Mouse (Mus musculus) lung, embryonic 16.5 days (tissue): ENCODE measurements around the gene Errfi1. TPM values are rescaled to one million over a fixed set of nuclear protein-coding genes. Genes with fewer than 3 reads are reported as not detected.

Experiments used
- ATAC-seq: fragments of 200-750 bp; cut with Nextera tagmentation; 2 replicates; pipeline ENCODE4 v1.8.0; 2017; ENCODE audit warnings: low read depth, mild to moderate bottlenecking, moderate library complexity
- H3K27ac ChIP-seq: fragments of 300-500 bp; sonication (generic); 2 replicates; pipeline ENCODE4 v1.5.1; 2014; ENCODE audit warnings: mild to moderate bottlenecking, control low read depth, low read length
- H3K27me3 ChIP-seq: fragments of 300-500 bp; sonication (generic); 2 replicates; pipeline ENCODE4 v1.6.1; 2014; ENCODE audit warnings: low read depth, low read length, mixed read lengths; ENCODE audit not compliant: control insufficient read depth, insufficient read depth
- H3K36me3 ChIP-seq: fragments of 300-500 bp; sonication (generic); 2 replicates; pipeline ENCODE4 v1.6.1; 2014; ENCODE audit warnings: low read length; ENCODE audit not compliant: control insufficient read depth, insufficient read depth
- H3K4me1 ChIP-seq: fragments of 300-500 bp; sonication (generic); replicated peaks from 2 replicates; pipeline ENCODE4 v1.6.1; 2014; ENCODE audit warnings: low read length, mixed read lengths; ENCODE audit not compliant: control insufficient read depth, insufficient read depth
- H3K4me2 ChIP-seq: fragments of 300-500 bp; sonication (generic); 2 replicates; pipeline ENCODE4 v1.6.1; 2014; ENCODE audit warnings: low read depth, low read length, control low read depth
- H3K4me3 ChIP-seq: fragments of 300-500 bp; sonication (generic); 2 replicates; pipeline ENCODE4 v1.5.1; 2014; ENCODE audit warnings: mild to moderate bottlenecking, low read length, control low read depth
- H3K9ac ChIP-seq: fragments of 300-500 bp; sonication (generic); 2 replicates; pipeline ENCODE4 v1.6.1; 2014; ENCODE audit warnings: low read length, control low read depth
- H3K9me3 ChIP-seq: fragments of 300-500 bp; sonication (generic); 2 replicates; pipeline ENCODE4 v1.6.1; 2016; ENCODE audit warnings: low read length; ENCODE audit not compliant: control insufficient read depth
- WGBS: fragments of 180-500 bp; shearing (Covaris S2); extraction: QIAGEN DNeasy Blood & Tissue Kit; methylation state at CpG from one replicate; pipeline ENCODE4 v1.1.7; 2014; 5-methylcytosine and 5-hydroxymethylcytosine counted together
- polyA plus RNA-seq: library from polyadenylated mRNA; unstranded; fragments of >200 nt; fragmentation: Nextera tagmentation; extraction: Ambion mirVana; gene quantifications from 2 replicates; pipeline ENCODE4 v1.2.1, GENCODE M21; 2015

Gene Errfi1
- 44.3 and 46.3 TPM in 2 replicates for polyA plus RNA-seq

DNA sequence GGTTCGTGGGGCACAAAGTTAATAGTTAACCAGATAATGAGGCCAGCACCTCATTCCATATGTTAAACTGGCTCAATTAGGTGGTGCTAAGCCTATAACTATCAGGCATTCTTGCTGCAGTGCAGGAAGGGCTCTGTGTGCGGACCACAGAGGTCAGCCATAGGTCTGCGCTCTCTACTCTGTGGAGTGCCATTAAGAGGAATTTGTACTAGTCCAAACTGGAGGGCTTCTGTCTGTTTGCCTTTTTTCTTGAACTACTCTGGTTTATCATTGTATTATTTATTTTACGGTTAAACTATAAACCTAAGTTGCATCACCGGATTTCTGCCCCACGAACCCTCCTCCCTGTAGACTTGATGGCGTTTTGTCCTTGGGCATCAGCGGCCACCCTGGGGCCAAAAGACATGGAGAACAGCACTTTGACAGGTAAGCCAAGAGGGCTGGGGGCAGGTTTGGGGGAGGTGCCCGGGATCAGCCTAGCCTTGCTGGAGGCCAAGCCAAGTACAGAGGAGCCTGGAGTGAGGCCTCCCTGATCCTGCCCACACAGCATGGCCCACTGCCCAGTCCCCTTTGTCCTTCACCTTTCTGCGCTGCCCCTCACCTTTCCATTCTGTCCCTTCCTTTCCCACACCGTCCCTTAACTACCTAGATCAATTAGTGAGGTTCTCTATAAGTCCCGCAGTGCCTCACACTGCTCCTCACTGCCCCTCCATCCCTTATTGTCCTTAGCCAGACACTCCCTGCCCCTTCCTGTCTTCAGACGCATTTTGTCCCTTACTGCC is at the start of gene Errfi1:
Gene Errfi1, plus strand, starts transcription at position 240 of the 782 bp plus-strand sequence.
- no peaks in the 10 kb centered on the region for H3K9me3 ChIP-seq
- H3K36me3 ChIP-seq = no peaks in the 10 kb centered on the region
- peaks cover 34% of the 10 kb centered on the region for H3K4me1 ChIP-seq
- H3K27ac ChIP-seq = peak within 1 kb of the TSS; percentile 91
- 38% methylated on average over 13 of the region's 13 CpGs for WGBS
- H3K27me3 ChIP-seq = no peaks in the 10 kb centered on the region
- peak; percentile 79 for ATAC-seq
- H3K9ac ChIP-seq = peak within 1 kb of the TSS; percentile 41
- H3K4me3 ChIP-seq = peak within 1 kb of the TSS; percentile 88
- H3K4me2 ChIP-seq = peak within 1 kb of the TSS; percentile 55

GRCm38 (mm10) chr4:150804204-150804603 is 49.5 kb upstream of the Errfi1 start:
- WGBS = 76% methylated on average over 6 of the region's 6 CpGs
- Histone ChIP-seq H3K4me2 (no peak overlapping the region), H3K27me3 (no peaks in the 10 kb centered on the region), H3K36me3 (no peaks in the 10 kb centered on the region), H3K9me3 (no peaks in the 10 kb centered on the region), H3K4me3 (no peak overlapping the region), H3K27ac (no peak overlapping the region), H3K4me1 (peaks cover 33% of the 10 kb centered on the region), H3K9ac (no peak overlapping the region)
- no peak for ATAC-seq

GRCm38 (mm10) chr4:150807727-150808470 is 45.8 kb upstream of the Errfi1 start:
- WGBS = 37% methylated on average over 20 of the region's 20 CpGs
- Histone ChIP-seq H3K4me1 (peaks cover 28% of the 10 kb centered on the region), H3K9ac (no peak overlapping the region), H3K4me3 (no peak overlapping the region), H3K4me2 (no peak overlapping the region), H3K36me3 (no peaks in the 10 kb centered on the region), H3K9me3 (0 out of 2 replicates have a peak, but pooled peaks cover 2% of the 10 kb centered on the region), H3K27me3 (no peaks in the 10 kb centered on the region), H3K27ac (no peak overlapping the region)
- peak; percentile 24 for ATAC-seq

DNA sequence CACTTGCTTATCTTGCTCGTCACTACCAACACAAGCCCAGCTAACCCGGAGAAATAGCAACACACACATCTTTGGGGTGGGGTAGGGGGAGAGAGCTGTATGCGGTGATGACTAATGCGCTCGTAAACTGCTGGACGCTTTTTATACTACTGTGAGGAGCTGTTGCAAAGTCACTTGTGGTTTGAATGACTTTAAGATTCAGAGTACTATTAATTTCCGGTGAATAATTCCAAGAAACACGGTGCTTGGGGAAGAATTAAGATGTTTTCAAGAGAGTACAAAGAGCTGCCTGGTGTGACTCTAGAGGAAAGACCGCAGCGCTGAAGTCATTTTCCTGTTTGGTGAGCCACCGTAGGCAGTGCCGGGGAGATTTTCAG is 45.3 kb upstream of the Errfi1 start:
- ATAC-seq = no peak
- H3K27ac ChIP-seq = no peak overlapping the region
- H3K4me1 ChIP-seq = peaks cover 28% of the 10 kb centered on the region
- 26% methylated on average over 12 of the region's 12 CpGs for WGBS
- H3K4me2 ChIP-seq = no peak overlapping the region
- 0 out of 2 replicates have a peak, but pooled peaks cover 2% of the 10 kb centered on the region for H3K9me3 ChIP-seq
- H3K9ac ChIP-seq = no peak overlapping the region
- H3K27me3 ChIP-seq = no peaks in the 10 kb centered on the region
- no peak overlapping the region for H3K4me3 ChIP-seq
- no peaks in the 10 kb centered on the region for H3K36me3 ChIP-seq

DNA sequence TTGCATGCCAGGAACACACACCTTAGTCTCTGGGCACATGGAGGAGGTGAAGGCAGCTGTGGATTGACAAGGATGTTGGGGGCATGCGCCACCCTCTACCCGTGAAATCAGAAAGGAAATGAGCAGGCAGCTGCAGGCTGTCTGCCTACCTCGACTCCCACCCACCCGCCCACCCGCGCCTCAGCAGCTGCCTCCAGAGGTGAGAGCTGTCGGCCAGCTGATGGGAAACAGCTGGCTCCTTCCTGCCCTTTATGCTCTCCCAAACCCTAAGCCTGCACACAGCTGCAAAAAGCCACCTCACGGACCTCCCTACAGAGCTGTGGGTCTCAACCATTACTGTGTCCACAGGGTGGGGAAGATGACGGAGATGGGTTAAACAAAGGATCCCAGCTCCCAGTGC is 44.4 kb upstream of the Errfi1 start:
- Histone ChIP-seq H3K36me3 (no peaks in the 10 kb centered on the region), H3K27ac (no peak overlapping the region), H3K4me2 (no peak overlapping the region)

GRCm38 (mm10) chr4:150815144-150815543 is 38.6 kb upstream of the Errfi1 start:
- Histone ChIP-seq H3K36me3 (no peaks in the 10 kb centered on the region), H3K4me1 (peaks cover 28% of the 10 kb centered on the region), H3K4me2 (no peak overlapping the region), H3K27me3 (no peaks in the 10 kb centered on the region), H3K9me3 (0 out of 2 replicates have a peak, but pooled peaks cover 2% of the 10 kb centered on the region), H3K9ac (no peak overlapping the region), H3K27ac (no peak overlapping the region), H3K4me3 (no peak overlapping the region)
- ATAC-seq = no peak
- 42% methylated on average over 4 of the region's 4 CpGs for WGBS

More for the DNA sequence above, 44.4 kb upstream of the Errfi1 start:
- WGBS = 30% methylated on average over 9 of the region's 9 CpGs
- no peak overlapping the region for H3K9ac ChIP-seq
- no peak overlapping the region for H3K4me3 ChIP-seq
- H3K27me3 ChIP-seq = no peaks in the 10 kb centered on the region
- ATAC-seq = peak; percentile 82
- peaks cover 28% of the 10 kb centered on the region for H3K4me1 ChIP-seq
- H3K9me3 ChIP-seq = 0 out of 2 replicates have a peak, but pooled peaks cover 2% of the 10 kb centered on the region

- H3K4me1 ChIP-seq = peaks cover 37% of the 10 kb centered on the region
- H3K4me3 ChIP-seq = no peak overlapping the region
- no peak overlapping the region for H3K9ac ChIP-seq
- H3K9me3 ChIP-seq = no peaks in the 10 kb centered on the region
- H3K27ac ChIP-seq = peak overlapping the region; percentile 34; the same call in 1 of the 2 replicates
- H3K36me3 ChIP-seq = no peaks in the 10 kb centered on the region
- no peaks in the 10 kb centered on the region for H3K27me3 ChIP-seq
- 28% methylated on average over 13 of the region's 13 CpGs for WGBS
- 0 out of 2 replicates have a peak overlapping the region, but pooled peaks have one; percentile 2 for H3K4me2 ChIP-seq
- ATAC-seq = peak; percentile 59
Measured at GRCm38 (mm10) chr4:150816414-150816951, 37.2 kb upstream of the Errfi1 start.

DNA sequence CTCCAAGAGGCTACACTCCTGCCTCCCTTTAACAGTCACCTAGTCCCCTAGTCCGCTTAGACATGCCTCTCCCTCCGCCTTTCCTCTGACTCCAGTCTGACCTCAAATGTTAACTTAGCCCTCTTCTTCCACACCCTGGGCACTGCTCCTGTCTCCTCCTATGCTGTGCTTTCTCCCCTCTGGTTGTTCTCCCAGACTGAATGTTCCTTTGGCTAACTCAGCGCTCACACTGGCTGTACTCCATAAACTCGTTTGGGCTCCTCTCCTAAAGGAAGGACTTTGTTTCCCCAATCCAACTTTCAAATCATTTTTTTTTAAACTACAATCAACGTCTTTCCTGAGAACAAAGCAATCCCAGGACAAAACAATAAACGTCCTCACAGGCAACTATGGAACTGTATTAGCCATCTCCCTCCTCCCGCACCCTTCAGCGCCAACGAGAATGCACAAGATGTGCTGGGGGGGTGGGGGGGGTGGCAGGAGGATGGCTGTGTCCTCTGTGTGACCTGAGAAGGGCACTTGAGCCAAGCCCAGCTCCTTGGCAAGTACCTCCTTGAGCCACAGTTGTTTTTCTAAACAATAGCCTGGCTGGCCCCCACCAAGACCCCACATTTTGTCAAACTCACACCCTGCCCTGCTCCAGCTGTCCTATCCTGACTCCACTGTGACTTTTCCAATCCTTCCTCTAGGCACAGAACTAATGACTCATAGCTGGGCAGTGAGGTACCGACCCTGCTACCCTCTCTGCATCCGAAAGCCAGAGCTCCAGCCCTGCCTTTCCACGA is 34.4 kb upstream of the Errfi1 start:
- H3K4me1 ChIP-seq = peaks cover 50% of the 10 kb centered on the region
- H3K4me2 ChIP-seq = no peak overlapping the region
- no peaks in the 10 kb centered on the region for H3K27me3 ChIP-seq
- 35% methylated on average over 12 of the region's 12 CpGs for WGBS
- H3K27ac ChIP-seq = no peak overlapping the region
- no peak overlapping the region for H3K4me3 ChIP-seq
- H3K36me3 ChIP-seq = no peaks in the 10 kb centered on the region
- ATAC-seq = no peak
- no peaks in the 10 kb centered on the region for H3K9me3 ChIP-seq
- H3K9ac ChIP-seq = peak overlapping the region; percentile 25; the same call in 1 of the 2 replicates
